Comparison of ENCODE assay signal across 20 mouse cellular contexts in genomic region chr5:101497698-101498048, GRCm38 (mm10).
DNase-seq lines count a peak whose midpoint lies in the region; ATAC-seq and TF ChIP-seq lines count a peak whose summit lies in the region.
"Had no signal": no experiment of that assay in that cellular context is flagged by ENCODE, and none has a peak within 500 bp of the region (broad histone marks: within the 10 kb centered on the region; RNA-seq: fewer than 3 reads in every experiment).

No protein-coding gene starts in this region.

- 93% methylated on average over 14 of the region's 14 CpGs for WGBS in midbrain, embryonic 10.5 days
- WGBS in midbrain, postnatal 0 days: 90% methylated on average over 14 of the region's 14 CpGs
- WGBS in neural tube, embryonic 14.5 days: 78% methylated on average over 14 of the region's 14 CpGs
- WGBS in hindbrain, embryonic 15.5 days: 62% methylated on average over 14 of the region's 14 CpGs

- H3K4me1 ChIP-seq in midbrain, embryonic 10.5 days: peaks cover 13% of the 10 kb centered on the region
- no peaks in the 10 kb centered on the region for H3K4me1 ChIP-seq in midbrain, postnatal 0 days (ENCODE audit: insufficient read depth, low read length)
- peaks cover 5% of the 10 kb centered on the region; the same call in 1 of the 2 replicates for H3K4me1 ChIP-seq in neural tube, embryonic 14.5 days (ENCODE audit: control insufficient read depth, insufficient read depth, low read length)
- peaks cover 9% of the 10 kb centered on the region for H3K4me1 ChIP-seq in hindbrain, embryonic 15.5 days (replicated peaks)
- H3K4me1 ChIP-seq: embryonic facial prominence, embryonic 12.5 days; embryonic facial prominence, embryonic 15.5 days; heart, embryonic 12.5 days; heart, embryonic 15.5 days had no signal

- H3K4me2 ChIP-seq in midbrain, postnatal 0 days (ENCODE audit: low read depth, low read length, poor library complexity, severe bottlenecking): no peak overlapping the region
- H3K4me2 ChIP-seq in neural tube, embryonic 14.5 days (ENCODE audit: low read depth, low read length): no peak overlapping the region
- H3K4me2 ChIP-seq in hindbrain, embryonic 15.5 days: peak overlapping the region; percentile 13
- H3K4me2 ChIP-seq: embryonic facial prominence, embryonic 12.5 days; embryonic facial prominence, embryonic 15.5 days; heart, embryonic 12.5 days; heart, embryonic 15.5 days had no signal

- no peak overlapping the region for H3K9ac ChIP-seq in midbrain, postnatal 0 days (replicated peaks; ENCODE audit: low read length, poor library complexity, severe bottlenecking)
- H3K9ac ChIP-seq in neural tube, embryonic 14.5 days (replicated peaks; ENCODE audit: low read depth, low read length): no peak overlapping the region
- H3K9ac ChIP-seq in hindbrain, embryonic 15.5 days: no peak overlapping the region
- H3K9ac ChIP-seq: embryonic facial prominence, embryonic 12.5 days; embryonic facial prominence, embryonic 15.5 days; forebrain, postnatal 0 days; heart, embryonic 12.5 days; heart, embryonic 15.5 days had no signal

- no peak for TF ChIP-seq CTCF in midbrain, postnatal 0 days (IDR thresholded peaks at IDR 0.05)

- no peak overlapping the region for H3K4me3 ChIP-seq in midbrain, embryonic 10.5 days
- no peak overlapping the region for H3K4me3 ChIP-seq in midbrain, postnatal 0 days (ENCODE audit: low read depth, low read length)
- no peak overlapping the region for H3K4me3 ChIP-seq in neural tube, embryonic 14.5 days (ENCODE audit: low read depth, low read length)
- H3K4me3 ChIP-seq in hindbrain, embryonic 15.5 days: no peak overlapping the region
- H3K4me3 ChIP-seq: embryonic facial prominence, embryonic 12.5 days; embryonic facial prominence, embryonic 15.5 days; gastrocnemius, adult 2 months; heart, embryonic 12.5 days; heart, embryonic 15.5 days had no signal

- H3K27me3 ChIP-seq in midbrain, embryonic 10.5 days (ENCODE audit: low read depth, poor library complexity, severe bottlenecking): peaks cover 45% of the 10 kb centered on the region; the same call in 1 of the 2 replicates
- peaks cover 11% of the 10 kb centered on the region for H3K27me3 ChIP-seq in midbrain, postnatal 0 days (ENCODE audit: insufficient read depth, low read length)
- peaks cover 13% of the 10 kb centered on the region for H3K27me3 ChIP-seq in neural tube, embryonic 14.5 days (ENCODE audit: control insufficient read depth, insufficient read depth, low read length)
- peaks cover 44% of the 10 kb centered on the region for H3K27me3 ChIP-seq in hindbrain, embryonic 15.5 days
- H3K27me3 ChIP-seq: embryonic facial prominence, embryonic 12.5 days; embryonic facial prominence, embryonic 15.5 days; heart, embryonic 12.5 days; heart, embryonic 15.5 days had no signal

- H3K9me3 ChIP-seq in midbrain, embryonic 10.5 days (replicated peaks): no peaks in the 10 kb centered on the region
- no peaks in the 10 kb centered on the region for H3K9me3 ChIP-seq in midbrain, postnatal 0 days (ENCODE audit: low read length)
- no peaks in the 10 kb centered on the region for H3K9me3 ChIP-seq in neural tube, embryonic 14.5 days (ENCODE audit: control insufficient read depth, low read length)
- H3K9me3 ChIP-seq in hindbrain, embryonic 15.5 days: no peaks in the 10 kb centered on the region
- H3K9me3 ChIP-seq: embryonic facial prominence, embryonic 12.5 days; embryonic facial prominence, embryonic 15.5 days; heart, embryonic 12.5 days; heart, embryonic 15.5 days had no signal

- no peaks in the 10 kb centered on the region for H3K36me3 ChIP-seq in midbrain, embryonic 10.5 days
- H3K36me3 ChIP-seq in midbrain, postnatal 0 days (ENCODE audit: insufficient read depth, low read length): no peaks in the 10 kb centered on the region
- H3K36me3 ChIP-seq in neural tube, embryonic 14.5 days (ENCODE audit: control insufficient read depth, insufficient read depth, low read length): no peaks in the 10 kb centered on the region
- no peaks in the 10 kb centered on the region for H3K36me3 ChIP-seq in hindbrain, embryonic 15.5 days
- H3K36me3 ChIP-seq: embryonic facial prominence, embryonic 12.5 days; embryonic facial prominence, embryonic 15.5 days; heart, embryonic 12.5 days; heart, embryonic 15.5 days had no signal

- DNase-seq in midbrain, embryonic 10.5 days (ENCODE audit: low spot score): no peak
- no peak for DNase-seq in midbrain, postnatal 0 days (ENCODE audit: low spot score)
- no peak for DNase-seq in neural tube, embryonic 10.5 days (ENCODE audit: extremely low spot score, low spot score)
- no peak for DNase-seq in thymus, postnatal 36 days
- DNase-seq: cerebellum, adult 11 months; cerebellum, adult 2 months; cerebellum, adult 9-11 months; forebrain, postnatal 0 days; gastrocnemius, adult 2 months; gastrocnemius, postnatal 14 days; heart, adult 18-20 months; heart, postnatal 10 days; heart, postnatal 36 days had no signal

- no peak for ATAC-seq in midbrain, postnatal 0 days (ENCODE audit: low FRiP score)
- peak; percentile 31; the same call in 1 of the 2 replicates for ATAC-seq in neural tube, embryonic 14.5 days (ENCODE audit: low read depth)
- 0 out of 2 replicates have a peak, but pooled peaks have one; percentile 8 for ATAC-seq in hindbrain, embryonic 15.5 days (ENCODE audit: low FRiP score, low read depth)
- ATAC-seq: CD4-positive, CD25-positive, alpha-beta regulatory T cell, adult 4 months had no signal

- H3K27ac ChIP-seq in midbrain, embryonic 10.5 days (replicated peaks): peak overlapping the region; percentile 42; the same call in 1 of the 2 replicates
- no peak overlapping the region for H3K27ac ChIP-seq in midbrain, postnatal 0 days (ENCODE audit: low read depth, low read length)
- H3K27ac ChIP-seq in neural tube, embryonic 14.5 days (ENCODE audit: low read depth, low read length): no peak overlapping the region
- H3K27ac ChIP-seq in hindbrain, embryonic 15.5 days (replicated peaks): no peak overlapping the region
- H3K27ac ChIP-seq: embryonic facial prominence, embryonic 12.5 days; embryonic facial prominence, embryonic 15.5 days; gastrocnemius, adult 2 months; heart, embryonic 15.5 days had no signal
